Comparison of ENCODE assay signal across 8 mouse cellular contexts in the genomic region with DNA sequence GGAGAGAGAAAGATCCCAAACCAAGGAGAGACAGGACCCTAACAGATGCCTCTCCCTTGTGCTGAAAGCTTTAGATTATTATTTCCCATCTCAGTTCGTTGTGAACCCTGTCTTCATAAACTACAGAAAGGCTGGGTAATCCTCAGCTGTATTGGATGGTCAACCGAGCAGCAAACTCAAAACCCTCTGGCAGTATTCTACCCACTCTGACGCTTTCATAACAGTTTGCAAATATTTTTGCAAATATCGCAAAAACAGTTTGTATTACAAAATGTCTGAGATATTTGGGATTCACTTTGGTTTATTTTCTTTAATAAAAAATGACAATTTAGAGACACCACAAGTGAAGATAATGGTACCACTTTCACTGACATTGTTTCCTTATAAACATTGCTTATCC. TPM values are rescaled to one million over a fixed set of nuclear protein-coding genes. Genes with fewer than 3 reads are reported as not detected.
DNase-seq lines count a peak whose midpoint lies in the region; ATAC-seq and TF ChIP-seq lines count a peak whose summit lies in the region.

No protein-coding gene starts in this region.

- H3K4me1 ChIP-seq in heart, embryonic 10.5 days, result peaks cover 18% of the 10 kb centered on the region
- H3K4me1 ChIP-seq in forebrain, embryonic 15.5 days, result peaks cover 28% of the 10 kb centered on the region
- peaks cover 7% of the 10 kb centered on the region; the same call in 1 of the 2 replicates for H3K4me1 ChIP-seq in liver, postnatal 0 days (ENCODE audit: insufficient read depth)

- no peak for ATAC-seq in forebrain, embryonic 15.5 days (replicated peaks)
- no peak for ATAC-seq in liver, postnatal 0 days

- peak overlapping the region; percentile 95 for H3K9ac ChIP-seq in forebrain, embryonic 15.5 days (replicated peaks)
- no peak overlapping the region; the same call in 1 of the 2 replicates for H3K9ac ChIP-seq in liver, postnatal 0 days (replicated peaks)

- no peaks in the 10 kb centered on the region for H3K36me3 ChIP-seq in heart, embryonic 10.5 days
- no peaks in the 10 kb centered on the region for H3K36me3 ChIP-seq in forebrain, embryonic 15.5 days
- no peaks in the 10 kb centered on the region for H3K36me3 ChIP-seq in liver, postnatal 0 days (replicated peaks; ENCODE audit: insufficient read depth, low read length)

- 78% methylated on average over 4 of the region's 4 CpGs for WGBS in heart, embryonic 10.5 days
- 57% methylated on average over 4 of the region's 4 CpGs for WGBS in forebrain, embryonic 15.5 days
- 82% methylated on average over 4 of the region's 4 CpGs for WGBS in liver, postnatal 0 days (ENCODE audit: insufficient replicate concordance)

- DNase-seq in heart, embryonic 10.5 days (ENCODE audit: low spot score), result no peak
- no peak for DNase-seq in heart, adult 8-10 months (ENCODE audit: low spot score)
- peak; percentile 15 for DNase-seq in A20 (ENCODE audit: low read depth, low spot score)
- DNase-seq in liver, postnatal 0 days, result no peak
- DNase-seq in right cerebral cortex, postnatal 36 days (ENCODE audit: low spot score in 2 of 2), result no peak
- DNase-seq in natural killer cell, adult 2 months (ENCODE audit: low spot score in 2 of 2), result no peak
- DNase-seq in right cerebral cortex, postnatal 10 days (ENCODE audit: low spot score in 2 of 2), result no peak

- TF ChIP-seq EP300 in liver, postnatal 0 days (IDR thresholded peaks at IDR 0.05; ENCODE audit: low read depth), result no peak

- H3K27ac ChIP-seq in heart, embryonic 10.5 days, result peak overlapping the region; percentile 95; the same call in 1 of the 2 replicates
- peak overlapping the region; percentile 100 for H3K27ac ChIP-seq in forebrain, embryonic 15.5 days (replicated peaks)
- peak overlapping the region; percentile 95 for H3K27ac ChIP-seq in liver, postnatal 0 days (ENCODE audit: low read depth)

- H3K4me3 ChIP-seq in heart, embryonic 10.5 days, result peak overlapping the region; percentile 69
- H3K4me3 ChIP-seq in forebrain, embryonic 15.5 days, result peak overlapping the region; percentile 73
- peak overlapping the region; percentile 61 for H3K4me3 ChIP-seq in liver, postnatal 0 days (ENCODE audit: low read depth, low read length)

- H3K4me2 ChIP-seq in forebrain, embryonic 15.5 days (replicated peaks), result peak overlapping the region; percentile 60
- H3K4me2 ChIP-seq in liver, postnatal 0 days (ENCODE audit: low read depth, low read length), result peak overlapping the region; percentile 91

- H3K9me3 ChIP-seq in heart, embryonic 10.5 days, result no peaks in the 10 kb centered on the region
- H3K9me3 ChIP-seq in forebrain, embryonic 15.5 days, result no peaks in the 10 kb centered on the region
- H3K9me3 ChIP-seq in liver, postnatal 0 days (ENCODE audit: low read length), result no peaks in the 10 kb centered on the region

- H3K27me3 ChIP-seq in heart, embryonic 10.5 days (ENCODE audit: insufficient read depth, poor library complexity, severe bottlenecking), result no peaks in the 10 kb centered on the region; the same call in 1 of the 2 replicates
- no peaks in the 10 kb centered on the region for H3K27me3 ChIP-seq in forebrain, embryonic 15.5 days
- no peaks in the 10 kb centered on the region for H3K27me3 ChIP-seq in liver, postnatal 0 days (ENCODE audit: insufficient read depth, low read length)

- TF ChIP-seq CTCF in liver, postnatal 0 days (IDR thresholded peaks at IDR 0.05; ENCODE audit: low read depth), result no peak

RNA-seq across cellular contexts. Expression of a gene that starts 1.4 kb away (rescaled TPM):
- 10.8 and 11.0 TPM in 2 replicates for polyA plus RNA-seq in heart, embryonic 10.5 days (2016; fragmentation: Nextera tagmentation; extraction: Ambion mirVana)
- total RNA-seq in heart, adult 8-10 months (2022), result 10 to 100 TPM in 2 of 4 experiments, 1 to 10 TPM in 2; 6.1 to 10.7 (median 8.9) TPM
- polyA plus RNA-seq in forebrain, embryonic 15.5 days (2015; fragmentation: Nextera tagmentation; extraction: Ambion mirVana), result 7.7 and 8.7 TPM in 2 replicates
- 2.3 and 2.9 TPM in 2 replicates for polyA plus RNA-seq in liver, postnatal 0 days (2015; fragmentation: Nextera tagmentation; extraction: Ambion mirVana)

RNA-seq across cellular contexts. Expression of a gene that starts 16.3 kb away (rescaled TPM):
- polyA plus RNA-seq in heart, embryonic 10.5 days (2016; fragmentation: Nextera tagmentation; extraction: Ambion mirVana), result 4.3 and 8.1 TPM in 2 replicates
- 1 to 10 TPM; 4.1 to 4.5 (median 4.3) TPM for total RNA-seq in heart, adult 8-10 months (2022)
- polyA plus RNA-seq in forebrain, embryonic 15.5 days (2015; fragmentation: Nextera tagmentation; extraction: Ambion mirVana), result 0.91 and 1.3 TPM in 2 replicates
- polyA plus RNA-seq in liver, postnatal 0 days (2015; fragmentation: Nextera tagmentation; extraction: Ambion mirVana), result 1.4 and 2.1 TPM in 2 replicates

RNA-seq across cellular contexts. Expression of a gene that starts 58.5 kb away (rescaled TPM):
- polyA plus RNA-seq in heart, embryonic 10.5 days (2016; fragmentation: Nextera tagmentation; extraction: Ambion mirVana), result 173 and 197 TPM in 2 replicates
- 10 to 100 TPM; 74.5 to 84.2 (median 76.6) TPM for total RNA-seq in heart, adult 8-10 months (2022)
- polyA plus RNA-seq in forebrain, embryonic 15.5 days (2015; fragmentation: Nextera tagmentation; extraction: Ambion mirVana), result 783 and 832 TPM in 2 replicates
- 16.1 and 17.4 TPM in 2 replicates for polyA plus RNA-seq in liver, postnatal 0 days (2015; fragmentation: Nextera tagmentation; extraction: Ambion mirVana)

RNA-seq across cellular contexts. Expression of a gene that starts 59.7 kb away (rescaled TPM):
- polyA plus RNA-seq in heart, embryonic 10.5 days (2016; fragmentation: Nextera tagmentation; extraction: Ambion mirVana), result 95.2 and 102 TPM in 2 replicates
- 100 to 1,000 TPM; 130 to 147 (median 134) TPM for total RNA-seq in heart, adult 8-10 months (2022)
- polyA plus RNA-seq in forebrain, embryonic 15.5 days (2015; fragmentation: Nextera tagmentation; extraction: Ambion mirVana), result 113 and 121 TPM in 2 replicates
- 84.6 and 95.6 TPM in 2 replicates for polyA plus RNA-seq in liver, postnatal 0 days (2015; fragmentation: Nextera tagmentation; extraction: Ambion mirVana)
